Mouse (Mus musculus) liver, adult 2 months (tissue): ENCODE measurements around the gene Cd300lf. TPM values are rescaled to one million over a fixed set of nuclear protein-coding genes. Genes with fewer than 3 reads are reported as not detected.
A peak's percentile ranks its signal among the peaks of the same experiment; 100 is the strongest.

ENCODE experiments used
- DNase-seq: peaks from one replicate; pipeline ENCODE4 v3.0.0-alpha.2; 2011; ENCODE audit warnings: low read depth, low spot score; ENCODE audit errors: extremely low read depth
- H3K27ac ChIP-seq: fragments of 200-500 bp; replicated peaks from 2 replicates; pipeline ENCODE4 v1.5.1; 2012; ENCODE audit warnings: low read depth, mild to moderate bottlenecking, control low read depth, inconsistent platforms, low read length; ENCODE audit not compliant: insufficient read depth
- H3K27me3 ChIP-seq: fragments of 200-500 bp; 2 replicates; pipeline ENCODE4 v1.6.1; 2012; ENCODE audit warnings: mild to moderate bottlenecking, moderate library complexity, low read length, inconsistent platforms; ENCODE audit not compliant: control insufficient read depth, insufficient read depth
- H3K36me3 ChIP-seq: fragments of 200-500 bp; 2 replicates; pipeline ENCODE4 v1.6.1; 2012; ENCODE audit warnings: low read length, inconsistent platforms; ENCODE audit not compliant: control insufficient read depth, insufficient read depth
- H3K4me1 ChIP-seq: fragments of 200-500 bp; 2 replicates; pipeline ENCODE4 v1.6.1; 2011; ENCODE audit warnings: low read length; ENCODE audit not compliant: control insufficient read depth, insufficient read depth
- H3K4me3 ChIP-seq: fragments of 200-500 bp; 2 replicates; pipeline ENCODE4 v1.5.1; 2011; ENCODE audit warnings: low read depth, mild to moderate bottlenecking, control low read depth, low read length, moderate library complexity; ENCODE audit not compliant: insufficient read depth
- H3K79me2 ChIP-seq: fragments of 200-500 bp; 2 replicates; pipeline ENCODE4 v1.6.1; 2012; ENCODE audit warnings: inconsistent platforms, mild to moderate bottlenecking, low read length, moderate library complexity; ENCODE audit not compliant: control insufficient read depth, insufficient read depth
- H3K9ac ChIP-seq: fragments of 200-500 bp; 2 replicates; pipeline ENCODE4 v1.6.1; 2012; ENCODE audit warnings: low read depth, mild to moderate bottlenecking, control low read depth, inconsistent platforms, low read length
- CTCF ChIP-seq: fragments of 200-500 bp; IDR thresholded peaks from 2 replicates; pipeline ENCODE4 v1.5.1; 2011; ENCODE audit warnings: low read depth, low read length, control low read depth
- POLR2A ChIP-seq: fragments of 200-500 bp; IDR thresholded peaks from 2 replicates; pipeline ENCODE4 v1.6.1; 2011; ENCODE audit warnings: low read length, control low read depth; ENCODE audit not compliant: insufficient read depth; ENCODE audit errors: extremely low read depth
- WGBS: fragments of 180-500 bp; shearing (Covaris S2); methylation state at CpG from one replicate; pipeline ENCODE4 v1.1.7; 2018; 5-methylcytosine and 5-hydroxymethylcytosine counted together
- polyA plus RNA-seq: library from polyadenylated mRNA; depleted of rRNA; stranded (reverse); fragments of >200 nt; gene quantifications from 2 replicates; pipeline ENCODE4 v1.2.3, GENCODE M21; 2012
- total RNA-seq: library from RNA; depleted of rRNA; stranded (reverse); fragments of >200 nt; gene quantifications from 2 replicates; pipeline ENCODE4 v1.2.3, GENCODE M21; 2014

The Cd300lf gene
- total and polyA plus RNA-seq, 2 experiments = 1.1 to 1.2 TPM

GRCm38 (mm10) chr11:115084595-115084994 is 49.2 kb downstream of the Cd300lf start:
- Histone ChIP-seq H3K4me3 (no peak overlapping the region), H3K79me2 (no peaks in the 10 kb centered on the region), H3K4me1 (no peaks in the 10 kb centered on the region), H3K27ac (no peak overlapping the region), H3K9ac (no peak overlapping the region), H3K27me3 (peaks cover 4% of the 10 kb centered on the region; the same call in 1 of the 2 replicates), H3K36me3 (no peaks in the 10 kb centered on the region)
- TF ChIP-seq CTCF (no peak), POLR2A (no peak)
- WGBS = 44% methylated on average over 12 of the region's 12 CpGs
- no peak for DNase-seq

DNA sequence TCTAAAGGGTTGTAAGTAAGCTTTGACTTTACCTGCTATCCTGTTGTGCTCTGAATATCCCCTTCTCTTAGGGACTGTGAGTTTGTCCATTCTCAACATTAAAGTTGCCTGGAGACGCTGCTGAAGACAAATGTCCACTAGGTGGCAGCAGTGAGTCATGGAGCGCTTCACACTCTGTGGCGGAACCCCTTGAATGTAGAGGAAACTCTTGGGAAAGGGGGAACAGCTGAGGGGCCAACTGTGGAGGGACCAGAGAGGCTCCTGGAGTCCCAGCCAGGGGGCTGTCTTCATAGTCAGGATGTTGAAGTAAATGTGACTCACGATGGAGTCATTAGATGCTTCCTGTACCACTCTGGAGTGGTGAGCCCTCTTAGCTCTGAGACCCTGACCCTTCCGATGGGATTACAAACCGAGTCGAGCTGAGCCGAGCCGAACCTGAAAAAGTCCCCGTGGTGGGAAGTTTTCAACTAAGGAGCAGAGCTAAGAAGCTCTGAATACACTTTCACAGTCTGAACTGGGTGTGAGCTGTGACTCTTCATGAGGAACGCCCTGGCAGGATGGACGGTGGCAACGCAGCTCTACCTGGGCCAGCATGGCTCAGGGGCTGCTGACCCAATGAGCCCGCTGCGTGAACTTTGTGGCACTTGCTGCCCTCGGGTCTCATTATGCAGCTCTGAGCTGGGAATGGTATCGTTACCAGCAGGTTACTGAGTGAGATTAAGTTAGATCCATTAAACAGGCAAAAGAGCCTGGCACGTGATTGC is 50.2 kb downstream of the Cd300lf start:
- Histone ChIP-seq H3K36me3 (no peaks in the 10 kb centered on the region), H3K9ac (no peak overlapping the region), H3K27ac (no peak overlapping the region), H3K27me3 (peaks cover 4% of the 10 kb centered on the region; the same call in 1 of the 2 replicates), H3K4me3 (no peak overlapping the region), H3K4me1 (no peaks in the 10 kb centered on the region), H3K79me2 (no peaks in the 10 kb centered on the region)
- TF ChIP-seq POLR2A (no peak), CTCF (peak; percentile 85)
- peak; percentile 27 for DNase-seq
- 37% methylated on average over 18 of the region's 18 CpGs for WGBS

DNA sequence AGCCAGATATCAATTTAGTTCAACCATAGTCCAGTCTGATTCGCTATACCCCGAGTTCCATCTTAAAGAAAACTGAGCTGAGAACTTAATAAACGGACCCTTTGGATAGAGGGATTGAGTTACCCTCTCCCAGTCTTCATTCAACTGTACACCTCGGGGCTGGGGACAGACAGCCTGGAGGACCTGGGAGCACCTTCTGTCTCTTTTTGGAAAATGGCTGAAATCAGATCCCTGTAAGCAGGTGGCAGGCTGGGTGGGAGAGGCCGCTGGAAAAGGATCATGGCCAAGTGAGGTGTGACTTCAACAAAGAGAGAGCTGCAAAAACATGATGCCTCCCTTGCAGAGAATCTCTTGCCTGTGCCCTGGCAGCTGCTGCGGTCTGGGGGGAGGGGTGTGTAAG is 51.6 kb downstream of the Cd300lf start:
- WGBS = 78% methylated on average over 6 of the region's 6 CpGs
- DNase-seq = no peak
- no peaks in the 10 kb centered on the region for H3K4me1 ChIP-seq
- H3K9ac ChIP-seq = no peak overlapping the region
- no peaks in the 10 kb centered on the region for H3K36me3 ChIP-seq
- TF ChIP-seq POLR2A (no peak), CTCF (no peak)
- H3K79me2 ChIP-seq = no peaks in the 10 kb centered on the region
- no peak overlapping the region for H3K27ac ChIP-seq
- no peak overlapping the region for H3K4me3 ChIP-seq
- peaks cover 4% of the 10 kb centered on the region; the same call in 1 of the 2 replicates for H3K27me3 ChIP-seq

DNA sequence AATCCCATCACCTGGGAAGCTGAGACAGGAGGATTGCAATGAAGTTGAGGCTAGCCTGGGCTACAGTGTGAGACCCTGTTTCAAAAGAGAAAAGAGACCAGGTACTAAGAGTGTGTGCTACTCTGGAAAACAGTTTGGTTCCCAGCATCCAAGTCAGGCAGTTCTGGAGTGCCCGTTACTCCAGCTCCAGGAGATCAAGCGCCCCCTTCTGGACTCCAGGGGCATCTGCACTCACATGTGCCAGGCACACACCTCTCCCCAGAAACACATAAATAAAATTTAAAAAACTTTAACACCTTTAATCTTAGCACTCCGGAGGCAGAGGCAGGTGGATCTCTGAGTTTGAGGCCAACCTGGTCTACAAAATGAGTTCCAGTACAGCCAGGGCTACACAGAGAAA is 52.4 kb downstream of the Cd300lf start:
- Histone ChIP-seq H3K27ac (no peak overlapping the region), H3K4me1 (no peaks in the 10 kb centered on the region), H3K79me2 (no peaks in the 10 kb centered on the region), H3K27me3 (peaks cover 4% of the 10 kb centered on the region; the same call in 1 of the 2 replicates), H3K4me3 (no peak overlapping the region), H3K9ac (no peak overlapping the region), H3K36me3 (no peaks in the 10 kb centered on the region)
- TF ChIP-seq POLR2A (no peak), CTCF (no peak)
- WGBS = 66% methylated on average over 3 of the region's 3 CpGs
- DNase-seq = no peak

- no peak for TF ChIP-seq POLR2A
- TF ChIP-seq CTCF = peak; percentile 70
- Histone ChIP-seq H3K27me3 (peaks cover 4% of the 10 kb centered on the region; the same call in 1 of the 2 replicates), H3K79me2 (no peaks in the 10 kb centered on the region), H3K4me1 (no peaks in the 10 kb centered on the region), H3K36me3 (no peaks in the 10 kb centered on the region), H3K9ac (no peak overlapping the region), H3K4me3 (no peak overlapping the region), H3K27ac (no peak overlapping the region)
- 34% methylated on average over 13 of the region's 13 CpGs for WGBS
- DNase-seq = peak; percentile 51
Measured at GRCm38 (mm10) chr11:115080886-115081285, 52.9 kb downstream of the Cd300lf start.

DNA sequence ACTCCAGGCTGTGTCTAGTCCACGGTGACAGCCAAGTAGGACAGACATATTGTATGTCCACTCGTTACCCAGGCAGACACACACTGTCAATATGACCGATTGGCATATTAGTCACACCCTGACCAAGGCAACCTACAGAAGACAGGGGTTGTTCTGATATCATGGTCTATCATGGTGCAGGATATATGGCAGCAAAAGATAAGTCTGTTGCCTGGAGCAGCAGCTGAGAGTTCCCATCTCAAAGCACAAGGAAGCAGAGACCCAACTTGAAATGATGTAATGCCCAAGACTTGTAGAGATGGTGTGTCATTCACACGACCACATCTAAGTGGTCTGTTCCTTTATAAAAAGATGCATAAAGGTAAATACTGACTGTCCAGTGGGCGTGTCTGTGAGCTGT is 55.1 kb downstream of the Cd300lf start:
- Histone ChIP-seq H3K4me1 (no peaks in the 10 kb centered on the region), H3K27ac (no peak overlapping the region), H3K9ac (no peak overlapping the region), H3K27me3 (no peaks in the 10 kb centered on the region), H3K36me3 (no peaks in the 10 kb centered on the region), H3K79me2 (no peaks in the 10 kb centered on the region), H3K4me3 (no peak overlapping the region)
- DNase-seq = no peak
- 66% methylated on average over 5 of the region's 5 CpGs for WGBS
- TF ChIP-seq CTCF (no peak), POLR2A (no peak)
